Mouse (Mus musculus): ENCODE measurements around the gene Rspo1.

Gene Rspo1

DNA sequence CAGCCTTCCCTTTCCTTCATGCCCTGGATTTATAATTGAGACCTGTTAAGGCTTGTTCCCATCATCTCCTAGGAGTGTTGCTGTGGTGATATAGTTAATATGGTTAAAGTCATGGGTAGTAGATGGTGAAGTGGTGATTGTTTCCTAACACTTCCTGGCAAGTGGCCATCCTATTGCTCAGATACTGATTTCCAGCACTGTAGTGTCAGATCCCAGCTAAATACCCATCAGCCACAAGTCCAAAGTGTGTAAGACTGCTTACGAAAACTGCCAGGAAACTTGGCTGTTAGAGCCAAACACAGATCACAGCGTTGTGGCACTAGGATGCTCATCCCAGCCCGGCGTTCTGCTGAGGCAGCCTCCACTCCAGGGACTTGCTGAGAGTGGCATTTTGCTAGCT is 48.1 kb downstream of the Rspo1 start:
- no peak for DNase-seq

DNA sequence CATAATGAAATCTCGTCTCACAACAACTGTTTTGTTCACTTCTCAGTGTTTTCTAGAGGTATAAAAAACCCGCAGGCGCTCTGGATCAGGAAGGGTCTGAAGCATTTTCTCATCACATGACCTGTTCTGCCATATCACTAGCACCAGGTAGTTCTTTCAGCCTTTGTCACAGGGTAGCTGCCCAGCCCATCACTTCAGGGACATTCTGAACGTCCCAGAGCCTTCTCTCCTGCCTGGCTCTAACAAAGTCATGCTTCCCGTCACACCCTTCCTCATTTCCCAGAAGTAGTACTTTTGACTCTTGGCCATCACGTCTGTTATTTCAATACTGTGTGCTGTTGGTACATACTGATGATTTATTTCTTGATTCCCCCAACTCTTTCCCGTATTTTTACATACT is 58.2 kb downstream of the Rspo1 start:
- no peak for DNase-seq

- DNase-seq = no peak
Measured at GRCm38 (mm10) chr4:125055385-125055784, 69.2 kb downstream of the Rspo1 start.

- no peak for DNase-seq
Measured at GRCm38 (mm10) chr4:125056476-125056875, 70.2 kb downstream of the Rspo1 start.

- DNase-seq = no peak
Measured at GRCm38 (mm10) chr4:125057273-125057672, 71.0 kb downstream of the Rspo1 start.

DNA sequence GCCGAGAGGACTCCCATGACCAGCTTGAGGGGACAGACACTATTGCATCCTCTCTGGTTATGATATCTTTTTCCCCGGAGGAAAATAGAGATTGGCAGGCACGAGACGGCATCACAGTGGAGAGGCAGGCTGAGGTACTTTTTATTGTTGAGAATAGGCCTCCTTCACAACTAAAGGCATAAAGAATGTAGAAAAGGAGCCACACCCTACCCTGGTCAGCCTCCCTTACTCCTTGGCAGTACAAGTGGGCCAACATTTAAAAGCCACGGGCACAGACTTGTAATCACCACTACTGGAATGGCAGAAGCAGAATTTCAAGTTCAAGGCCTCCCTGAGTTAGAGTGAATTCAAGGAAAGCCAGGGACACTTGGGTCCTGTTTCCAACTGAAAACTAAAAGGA is 71.8 kb downstream of the Rspo1 start:
- DNase-seq = no peak

All from cerebellum, postnatal 10 days (tissue).